Mouse (Mus musculus): ENCODE results near the gene Phldb3. TPM values are rescaled to one million over a fixed set of nuclear protein-coding genes. Genes with fewer than 3 reads are reported as not detected.

Phldb3 gene
- total RNA-seq, 2 experiments from 2014 or later = 0.34 to 0.64 TPM

Other genes starting within 250 kb of the Phldb3 start
- gene Kcnn4, start 240.5 kb upstream of the Phldb3 start, total RNA-seq (2021) = under 1 TPM; 0.46 to 0.50 TPM
- gene Smg9, start 211.1 kb upstream of the Phldb3 start, total RNA-seq (2021) = 10 to 100 TPM; 10.3 to 11.0 TPM
- not detected for gene Irgc1, start 158.5 kb upstream of the Phldb3 start, total RNA-seq (2021)
- gene Plaur, start 148.3 kb upstream of the Phldb3 start, total RNA-seq (2021) = 1 to 10 TPM in 1 of 2 experiments, under 1 TPM in 1; 0.87 to 1.4 TPM
- gene Cadm4, start 128.7 kb upstream of the Phldb3 start, total RNA-seq (2021) = 1 to 10 TPM; 2.3 to 3.4 TPM
- 1 to 10 TPM; 4.1 to 4.5 TPM for gene Zfp428, start 103.8 kb upstream of the Phldb3 start, total RNA-seq (2021)
- not detected for gene AC161166.1, start 98.3 kb upstream of the Phldb3 start, total RNA-seq (2021)
- gene Irgq, start 80.1 kb upstream of the Phldb3 start, total RNA-seq (2021) = 10 to 100 TPM; 11.5 to 16.2 TPM
- not detected for gene Pinlyp, start 64.6 kb upstream of the Phldb3 start, total RNA-seq (2021)
- 10 to 100 TPM; 16.5 to 20.1 TPM for gene Xrcc1, start 64.5 kb upstream of the Phldb3 start, total RNA-seq (2021)
- 10 to 100 TPM; 25.5 to 29.0 TPM for gene Ethe1, start 23.2 kb upstream of the Phldb3 start, total RNA-seq (2021)
- gene Zfp575, start 23.1 kb upstream of the Phldb3 start, total RNA-seq (2021) = under 1 TPM in 1 of 2 experiments, not detected in 1; 0.09 TPM
- not detected for gene Lypd3, start 25.8 kb downstream of the Phldb3 start, total RNA-seq (2021)
- not detected for gene Tex101, start 65.9 kb downstream of the Phldb3 start, total RNA-seq (2021)
- gene BC049730, start 98.5 kb downstream of the Phldb3 start, total RNA-seq (2021) = not detected
- gene Gm4763, start 116.1 kb downstream of the Phldb3 start, total RNA-seq (2021) = not detected
- gene Cd177, start 149.5 kb downstream of the Phldb3 start, total RNA-seq (2021) = not detected
- gene Ceacam10, start 166.4 kb downstream of the Phldb3 start, total RNA-seq (2021) = not detected

Data from gastrocnemius, adult 18-20 months (tissue).